Mouse (Mus musculus) spleen, adult 2 months (tissue): ENCODE data around the gene Ccr7. TPM values are rescaled to one million over a fixed set of nuclear protein-coding genes. Genes with fewer than 3 reads are reported as not detected.

ENCODE experiments used
- DNase-seq, 2 experiments: peaks; one replicate each; pipeline versions ENCODE4 v3.0.0 to v3.0.0-alpha.2; 2012 to 2021; ENCODE audit warnings: low spot score in 2 of 2, low read depth in 1 of 2
- H3K27ac ChIP-seq: fragments of 200-500 bp; 2 replicates; pipeline ENCODE4 v1.5.1; 2012; ENCODE audit warnings: low read length, inconsistent platforms; ENCODE audit not compliant: insufficient read depth
- H3K27me3 ChIP-seq: fragments of 200-500 bp; 2 replicates; pipeline ENCODE4 v1.6.1; 2012; ENCODE audit warnings: mild to moderate bottlenecking, moderate library complexity, low read length, inconsistent platforms; ENCODE audit not compliant: control insufficient read depth, insufficient read depth
- H3K36me3 ChIP-seq: fragments of 200-500 bp; 2 replicates; pipeline ENCODE4 v1.6.1; 2012; ENCODE audit warnings: mild to moderate bottlenecking, low read length, inconsistent platforms; ENCODE audit not compliant: control insufficient read depth, insufficient read depth
- H3K4me1 ChIP-seq: fragments of 200-500 bp; 2 replicates; pipeline ENCODE4 v1.6.1; 2011; ENCODE audit warnings: inconsistent platforms; ENCODE audit not compliant: control insufficient read depth, insufficient read depth, insufficient read length
- H3K4me3 ChIP-seq: fragments of 200-500 bp; 2 replicates; pipeline ENCODE4 v1.5.1; 2011; ENCODE audit warnings: mild to moderate bottlenecking, inconsistent platforms; ENCODE audit not compliant: insufficient read depth, insufficient read length; ENCODE audit errors: extremely low read depth
- CTCF ChIP-seq: fragments of 200-500 bp; IDR thresholded peaks from 2 replicates; pipeline ENCODE4 v1.5.1; 2011; ENCODE audit warnings: mild to moderate bottlenecking, inconsistent platforms; ENCODE audit not compliant: insufficient read depth, insufficient read length, insufficient replicate concordance; ENCODE audit errors: extremely low read depth
- POLR2A ChIP-seq: fragments of 200-500 bp; IDR thresholded peaks from 2 replicates; pipeline ENCODE4 v1.6.1; 2011; ENCODE audit warnings: low read depth, low read length, inconsistent platforms
- WGBS: fragments of 180-500 bp; shearing (Covaris S2); methylation state at CpG from one replicate; pipeline ENCODE4 v1.1.7; 2018; 5-methylcytosine and 5-hydroxymethylcytosine counted together
- polyA plus RNA-seq: library from polyadenylated mRNA; depleted of rRNA; stranded (reverse); fragments of >200 nt; gene quantifications from 2 replicates; pipeline ENCODE4 v1.2.3, GENCODE M21; 2012; rRNA removed

Ccr7 gene
- polyA plus RNA-seq, 1 experiment, result 135 TPM

DNA sequence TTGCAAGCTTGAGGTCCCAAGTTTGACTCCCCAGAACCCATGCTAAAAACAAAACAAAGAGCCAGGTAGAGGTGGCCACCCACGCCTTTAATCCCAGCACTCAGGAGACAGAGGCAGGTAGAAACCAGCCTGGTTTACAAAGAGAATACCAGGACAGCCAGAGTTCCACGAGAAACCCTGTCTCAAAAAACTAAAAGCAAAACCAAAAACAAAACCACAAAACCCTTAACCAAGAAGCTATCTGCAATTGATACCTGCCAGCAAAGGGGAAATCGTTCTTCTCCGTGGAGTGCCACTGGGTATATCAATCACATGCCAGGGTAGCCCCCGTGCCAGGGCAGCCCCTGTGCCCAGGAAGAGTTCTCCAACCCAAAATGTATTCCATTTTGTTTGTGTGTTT lies 54.7 kb downstream of the Ccr7 start:
- H3K27ac ChIP-seq, result no peak overlapping the region
- DNase-seq, result no peak
- H3K4me1 ChIP-seq, result peaks cover 10% of the 10 kb centered on the region; the same call in 1 of the 2 replicates
- 25% methylated on average over 5 of the region's 5 CpGs for WGBS
- H3K36me3 ChIP-seq, result no peaks in the 10 kb centered on the region
- H3K27me3 ChIP-seq, result no peaks in the 10 kb centered on the region
- no peak for TF ChIP-seq CTCF
- no peak for TF ChIP-seq POLR2A
- no peak overlapping the region for H3K4me3 ChIP-seq

- DNase-seq, result no peak
- H3K4me3 ChIP-seq, result no peak overlapping the region
- WGBS, result 82% methylated on average over 7 of the region's 7 CpGs
- H3K27me3 ChIP-seq, result no peaks in the 10 kb centered on the region
- H3K27ac ChIP-seq, result no peak overlapping the region
- no peaks in the 10 kb centered on the region for H3K36me3 ChIP-seq
- peaks cover 6% of the 10 kb centered on the region; the same call in 1 of the 2 replicates for H3K4me1 ChIP-seq
- TF ChIP-seq CTCF (no peak), POLR2A (no peak)
Measured at GRCm38 (mm10) chr11:99099516-99099915, 55.4 kb downstream of the Ccr7 start.

DNA sequence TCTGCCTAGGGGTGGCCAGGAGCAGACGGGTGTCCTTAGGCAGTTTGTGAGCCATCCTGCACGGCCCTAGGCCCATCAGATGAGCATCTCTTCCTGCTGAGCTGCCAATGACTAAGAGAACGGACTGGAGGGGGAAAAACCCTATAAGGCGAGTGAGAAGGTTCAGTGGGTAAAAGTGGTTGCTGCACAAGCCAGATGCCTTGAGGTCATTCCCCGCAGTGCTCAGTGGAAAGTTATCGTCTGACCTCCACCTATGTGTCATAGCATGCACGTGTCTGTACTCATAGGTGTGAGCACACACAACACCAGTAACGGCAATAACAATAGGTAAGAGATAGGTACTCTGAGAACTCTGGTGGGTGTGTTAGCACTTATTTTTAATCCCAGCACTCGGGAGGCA lies 56.0 kb downstream of the Ccr7 start:
- DNase-seq, result no peak
- H3K4me1 ChIP-seq, result peaks cover 3% of the 10 kb centered on the region; the same call in 1 of the 2 replicates
- 85% methylated on average over 9 of the region's 9 CpGs for WGBS
- H3K27ac ChIP-seq, result no peak overlapping the region
- TF ChIP-seq POLR2A (no peak), CTCF (no peak)
- H3K4me3 ChIP-seq, result no peak overlapping the region
- no peaks in the 10 kb centered on the region for H3K27me3 ChIP-seq
- no peaks in the 10 kb centered on the region for H3K36me3 ChIP-seq

DNA sequence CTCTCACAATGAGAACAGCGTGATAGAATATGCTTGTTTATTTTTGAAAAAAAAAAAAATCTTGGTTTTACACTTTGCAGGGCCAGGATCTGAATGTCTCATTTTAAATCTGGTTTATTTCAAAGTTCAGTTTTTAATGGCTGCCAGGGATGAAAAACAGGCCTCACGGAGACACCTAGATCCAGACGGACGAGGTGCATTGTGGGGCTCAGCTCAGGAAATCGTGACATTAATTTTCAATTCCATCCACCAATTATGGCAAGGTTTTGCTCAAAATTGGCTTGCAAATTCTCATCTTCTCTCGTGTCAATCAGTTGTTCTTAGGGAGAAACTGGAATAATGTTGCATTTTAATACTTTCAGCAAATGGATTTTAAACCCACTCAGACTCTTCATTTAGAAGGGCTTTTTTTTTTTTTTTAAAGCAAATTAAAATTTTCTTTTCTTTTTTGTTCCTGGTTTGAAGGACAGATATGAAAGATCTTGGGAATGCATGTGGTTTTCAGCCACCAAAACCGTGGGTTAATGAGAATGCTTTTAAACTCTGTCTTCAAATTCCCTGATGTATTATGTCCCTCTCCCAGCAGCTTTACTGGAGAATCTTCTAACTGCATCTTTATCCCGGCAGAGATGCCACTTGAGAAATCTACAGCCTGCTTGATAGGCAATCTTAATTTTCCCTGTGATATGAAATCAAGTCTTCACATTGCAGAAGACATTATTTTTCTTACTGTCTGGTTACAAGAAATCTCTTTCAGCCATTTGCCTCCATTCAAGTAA lies 57.7 kb downstream of the Ccr7 start:
- no peaks in the 10 kb centered on the region for H3K36me3 ChIP-seq
- H3K4me3 ChIP-seq, result no peak overlapping the region
- peaks cover 6% of the 10 kb centered on the region; the same call in 1 of the 2 replicates for H3K4me1 ChIP-seq
- DNase-seq, result no peak
- TF ChIP-seq POLR2A (no peak), CTCF (no peak)
- H3K27me3 ChIP-seq, result no peaks in the 10 kb centered on the region
- 90% methylated on average over 8 of the region's 8 CpGs for WGBS
- H3K27ac ChIP-seq, result no peak overlapping the region

DNA sequence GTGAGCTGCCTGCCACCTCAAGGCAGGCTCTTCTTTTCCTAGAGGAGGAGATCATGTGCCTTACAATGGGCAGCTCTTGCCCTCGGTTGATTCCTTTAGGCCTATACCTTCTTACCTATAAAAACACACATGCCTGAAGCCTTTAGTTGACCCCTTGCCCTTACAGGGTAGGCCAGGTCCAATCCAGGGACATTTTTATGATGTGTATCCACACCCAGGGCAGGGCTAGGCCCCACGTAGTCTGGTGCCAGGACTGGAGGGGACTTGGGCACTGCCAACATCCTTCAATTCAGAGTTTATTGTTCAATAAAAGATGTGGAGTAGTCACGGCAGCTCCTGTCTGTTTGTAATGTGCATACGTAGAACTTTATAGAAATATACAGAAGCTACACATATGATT lies 58.5 kb downstream of the Ccr7 start:
- H3K4me3 ChIP-seq, result no peak overlapping the region
- no peaks in the 10 kb centered on the region for H3K27me3 ChIP-seq
- TF ChIP-seq CTCF, result no peak
- TF ChIP-seq POLR2A, result no peak
- H3K36me3 ChIP-seq, result no peaks in the 10 kb centered on the region
- peaks cover 6% of the 10 kb centered on the region; the same call in 1 of the 2 replicates for H3K4me1 ChIP-seq
- WGBS, result 90% methylated on average over 4 of the region's 4 CpGs
- DNase-seq, result no peak
- H3K27ac ChIP-seq, result no peak overlapping the region

DNA sequence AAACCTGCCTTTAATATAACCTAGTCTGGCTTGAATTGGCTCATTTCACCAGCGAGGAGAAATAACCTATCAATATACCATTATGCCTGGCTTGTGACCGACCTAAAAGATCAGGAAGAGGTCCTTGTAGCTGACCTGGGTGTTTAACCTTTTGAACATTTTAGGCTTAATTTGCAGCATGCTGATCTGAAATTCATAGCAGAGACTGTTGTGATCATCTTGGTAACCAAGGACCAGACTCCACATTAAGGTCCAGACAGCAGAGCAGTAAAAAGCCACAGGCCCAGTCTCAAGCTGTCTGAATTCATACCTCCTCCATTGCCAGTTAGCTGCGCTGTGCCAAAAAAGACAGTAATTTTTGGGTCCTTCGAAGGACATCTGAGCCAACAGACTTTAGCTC lies 59.1 kb downstream of the Ccr7 start:
- Histone ChIP-seq H3K36me3 (no peaks in the 10 kb centered on the region), H3K27me3 (no peaks in the 10 kb centered on the region), H3K4me3 (no peak overlapping the region), H3K27ac (no peak overlapping the region), H3K4me1 (peaks cover 3% of the 10 kb centered on the region; the same call in 1 of the 2 replicates)
- DNase-seq, result no peak
- TF ChIP-seq CTCF (no peak), POLR2A (no peak)
- 89% methylated on average over 4 of the region's 4 CpGs for WGBS

DNA sequence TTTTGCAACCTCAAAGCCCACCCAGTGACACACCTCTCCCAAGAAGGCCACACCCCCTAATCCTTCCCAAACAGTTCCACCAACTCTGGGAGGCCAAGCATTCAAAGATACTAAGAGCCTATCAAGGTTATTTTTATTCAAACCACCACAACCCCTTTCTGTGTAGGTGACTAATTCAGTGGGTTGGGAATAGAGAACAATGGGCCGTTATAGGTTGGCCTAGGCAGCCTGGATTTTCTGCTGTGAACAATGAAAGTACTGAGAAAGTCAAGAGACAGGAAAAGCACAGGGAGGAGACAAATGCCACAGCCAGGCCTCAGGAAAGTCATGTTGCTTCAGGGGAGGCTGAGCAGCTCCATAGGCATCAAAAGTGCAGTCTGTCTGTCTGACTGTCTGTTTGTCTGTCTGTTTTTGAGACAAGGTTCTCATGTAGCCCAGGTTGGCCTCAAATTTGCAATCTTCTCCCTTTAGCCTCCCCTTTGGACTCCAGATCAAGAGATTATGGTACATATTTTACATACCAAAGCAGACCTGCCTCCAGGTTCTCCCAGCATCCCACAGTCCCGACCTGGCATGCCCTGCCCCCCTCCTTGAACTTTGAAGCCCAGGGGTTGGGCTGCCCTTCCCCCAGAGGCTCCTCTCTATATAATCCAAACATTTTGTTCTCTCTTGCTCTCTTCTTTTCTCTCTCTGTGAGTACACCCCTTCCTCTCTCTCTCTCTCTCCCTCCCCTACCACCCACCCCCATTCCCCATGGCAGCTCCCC lies 59.8 kb downstream of the Ccr7 start:
- WGBS, result 84% methylated on average over 2 of the region's 2 CpGs
- Histone ChIP-seq H3K4me1 (peaks cover 2% of the 10 kb centered on the region; the same call in 1 of the 2 replicates), H3K4me3 (no peak overlapping the region), H3K27ac (no peak overlapping the region), H3K36me3 (no peaks in the 10 kb centered on the region), H3K27me3 (no peaks in the 10 kb centered on the region)
- no peak for TF ChIP-seq CTCF
- TF ChIP-seq POLR2A, result no peak
- DNase-seq, result no peak

Other genes starting within 250 kb of the Ccr7 start
- gene Cdc6, start 247.3 kb downstream of the Ccr7 start, polyA plus RNA-seq, result 1.6 and 2.0 TPM in 2 replicates
- 37.0 and 48.8 TPM in 2 replicates for gene Rara, start 227.3 kb downstream of the Ccr7 start, polyA plus RNA-seq
- gene Gjd3, start 172.1 kb downstream of the Ccr7 start, polyA plus RNA-seq, result 0.56 and 0.67 TPM in 2 replicates
- gene Top2a, start 130.9 kb downstream of the Ccr7 start, polyA plus RNA-seq, result 5.4 and 5.9 TPM in 2 replicates
- 274 and 328 TPM in 2 replicates for gene Igfbp4, start 113.8 kb downstream of the Ccr7 start, polyA plus RNA-seq
- gene Tns4, start 65.8 kb downstream of the Ccr7 start, polyA plus RNA-seq, result 1.3 and 2.2 TPM in 2 replicates
- gene Smarce1, start 75.9 kb upstream of the Ccr7 start, polyA plus RNA-seq, result 13.4 and 13.6 TPM in 2 replicates
- 0.38 and 0.70 TPM in 2 replicates for gene Krt222, start 89.0 kb upstream of the Ccr7 start, polyA plus RNA-seq
- gene Krt24, start 130.2 kb upstream of the Ccr7 start, polyA plus RNA-seq, result not detected in 2 replicates
- gene Krt25, start 167.9 kb upstream of the Ccr7 start, polyA plus RNA-seq, result not detected in 2 replicates
- gene Krt26, start 182.9 kb upstream of the Ccr7 start, polyA plus RNA-seq, result not detected in 2 replicates
- gene Krt27, start 196.0 kb upstream of the Ccr7 start, polyA plus RNA-seq, result not detected in 2 replicates
- not detected in 2 replicates for gene Krt28, start 219.8 kb upstream of the Ccr7 start, polyA plus RNA-seq
- 0.22 and 0.23 TPM in 2 replicates for gene Krt10, start 234.3 kb upstream of the Ccr7 start, polyA plus RNA-seq